Mouse (Mus musculus) heart, adult 8-10 months (tissue): ENCODE results near the gene Ttyh2. TPM values are rescaled to one million over a fixed set of nuclear protein-coding genes. Genes with fewer than 3 reads are reported as not detected.
A peak's percentile ranks its signal among the peaks of the same experiment; 100 is the strongest.

Source experiments
- DNase-seq: peaks from one replicate; pipeline ENCODE4 v3.0.0; 2022; ENCODE audit warnings: low spot score
- total RNA-seq, 4 experiments: library from RNA; stranded (reverse); gene quantifications; 2 replicates each; pipeline ENCODE4 v1.2.4; 2022

The Ttyh2 gene
- 1 to 10 TPM; 3.0 to 4.6 (median 3.4) TPM for total RNA-seq

GRCm38 (mm10) chr11:114675341-114675825 lies at the start of gene Ttyh2:
Gene Ttyh2, plus strand, starts transcription at chr11:114675431.
- DNase-seq: peak; percentile 58

GRCm38 (mm10) chr11:114626071-114626690 lies 49.0 kb upstream of the Ttyh2 start:
- no peak for DNase-seq

- DNase-seq: no peak
Observed at GRCm38 (mm10) chr11:114627036-114627435, 48.2 kb upstream of the Ttyh2 start.

GRCm38 (mm10) chr11:114628032-114628431 lies 47.2 kb upstream of the Ttyh2 start:
- no peak for DNase-seq

GRCm38 (mm10) chr11:114630044-114630443 lies 45.2 kb upstream of the Ttyh2 start:
- DNase-seq: no peak

- DNase-seq: no peak
Observed at GRCm38 (mm10) chr11:114632266-114632665, 43.0 kb upstream of the Ttyh2 start.

GRCm38 (mm10) chr11:114636292-114636691 lies 38.9 kb upstream of the Ttyh2 start:
- DNase-seq: peak; percentile 76

- no peak for DNase-seq
Observed at GRCm38 (mm10) chr11:114636727-114637505, 38.3 kb upstream of the Ttyh2 start.

GRCm38 (mm10) chr11:114638647-114639290 lies 36.5 kb upstream of the Ttyh2 start:
- no peak for DNase-seq

GRCm38 (mm10) chr11:114639681-114640103 lies 35.5 kb upstream of the Ttyh2 start:
- DNase-seq: no peak

- DNase-seq: no peak
Observed at GRCm38 (mm10) chr11:114640658-114641057, 34.6 kb upstream of the Ttyh2 start.

GRCm38 (mm10) chr11:114641136-114641535 lies 34.1 kb upstream of the Ttyh2 start:
- no peak for DNase-seq

- DNase-seq: no peak
Observed at GRCm38 (mm10) chr11:114642184-114642583, 33.0 kb upstream of the Ttyh2 start.

GRCm38 (mm10) chr11:114642926-114643325 lies 32.3 kb upstream of the Ttyh2 start:
- no peak for DNase-seq

GRCm38 (mm10) chr11:114644122-114644521 lies 31.1 kb upstream of the Ttyh2 start:
- no peak for DNase-seq

- DNase-seq: no peak
Observed at GRCm38 (mm10) chr11:114649510-114649909, 25.7 kb upstream of the Ttyh2 start.

- no peak for DNase-seq
Observed at GRCm38 (mm10) chr11:114652531-114652930, 22.7 kb upstream of the Ttyh2 start.

- DNase-seq: no peak
Observed at GRCm38 (mm10) chr11:114653664-114654063, 21.6 kb upstream of the Ttyh2 start.

- DNase-seq: no peak
Observed at GRCm38 (mm10) chr11:114654552-114654951, 20.7 kb upstream of the Ttyh2 start.

GRCm38 (mm10) chr11:114655350-114656008 lies 19.8 kb upstream of the Ttyh2 start:
- no peak for DNase-seq

GRCm38 (mm10) chr11:114656994-114657644 lies 18.1 kb upstream of the Ttyh2 start:
- DNase-seq: no peak
